In the genomic region with DNA sequence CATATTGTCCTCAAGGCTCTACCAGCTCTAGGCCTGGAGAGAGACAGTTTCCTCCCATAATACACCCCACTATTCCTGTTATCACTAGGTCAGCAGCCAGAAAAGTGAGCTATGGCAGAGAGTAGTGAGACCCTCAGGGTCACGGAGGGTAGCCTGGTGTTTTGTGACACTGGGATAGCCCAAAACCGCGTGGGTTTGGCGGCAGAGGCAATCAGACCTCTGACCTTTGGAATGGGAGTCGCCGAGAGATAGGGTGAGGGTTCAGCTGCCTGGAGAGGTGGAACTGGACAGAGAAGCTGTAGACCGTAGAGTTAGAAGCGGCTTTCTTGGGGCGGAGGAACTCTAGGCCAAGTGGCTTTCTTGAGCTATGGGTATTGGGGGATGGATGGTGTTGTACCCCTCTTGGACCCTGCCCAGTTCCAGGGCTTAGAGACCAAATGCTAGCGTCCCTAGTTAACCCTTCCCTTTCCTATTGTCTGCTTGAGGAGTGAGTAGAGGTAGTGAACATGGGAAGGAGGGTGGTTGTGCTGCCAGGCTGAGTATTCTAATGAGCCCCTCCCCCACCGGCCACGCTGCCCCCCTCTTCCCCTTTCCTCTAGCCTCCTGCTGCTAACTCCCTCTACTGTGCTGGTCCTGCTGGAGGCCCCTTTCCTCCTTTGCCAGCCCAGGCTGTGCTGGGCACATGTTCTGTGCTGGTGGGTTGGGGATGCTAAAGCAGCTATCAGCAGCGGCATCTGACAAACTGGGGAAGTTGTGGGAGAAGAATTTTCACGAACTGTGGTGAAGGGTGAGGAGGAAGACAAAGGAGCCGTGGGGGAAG, we compare ENCODE assay signal across 7 mouse cellular contexts.
DNase-seq lines count a peak whose midpoint lies in the region; ATAC-seq and TF ChIP-seq lines count a peak whose summit lies in the region.

No protein-coding gene starts in this region.

- peak overlapping the region; percentile 49; the same call in 1 of the 2 replicates for H3K4me3 ChIP-seq in spleen, adult 2 months (ENCODE audit: extremely low read depth, insufficient read depth, insufficient read length)
- peak overlapping the region; percentile 52 for H3K4me3 ChIP-seq in forebrain, embryonic 12.5 days (replicated peaks)
- peak overlapping the region; percentile 65 for H3K4me3 ChIP-seq in limb, embryonic 13.5 days
- peak overlapping the region; percentile 56 for H3K4me3 ChIP-seq in neural tube, embryonic 12.5 days
- no peak overlapping the region for H3K4me3 ChIP-seq in lung, adult 2 months (replicated peaks; ENCODE audit: extremely low read depth, low read depth, low read length)

- H3K27me3 ChIP-seq in spleen, adult 2 months (ENCODE audit: control insufficient read depth, insufficient read depth, low read length): no peaks in the 10 kb centered on the region
- no peaks in the 10 kb centered on the region for H3K27me3 ChIP-seq in forebrain, embryonic 12.5 days
- H3K27me3 ChIP-seq in limb, embryonic 13.5 days: no peaks in the 10 kb centered on the region
- H3K27me3 ChIP-seq in neural tube, embryonic 12.5 days (replicated peaks): no peaks in the 10 kb centered on the region

- TF ChIP-seq CTCF in spleen, adult 2 months (IDR thresholded peaks at IDR 0.05; ENCODE audit: extremely low read depth, insufficient read depth, insufficient read length, insufficient replicate concordance): no peak
- TF ChIP-seq CTCF in lung, adult 2 months (IDR thresholded peaks at IDR 0.05; ENCODE audit: insufficient read depth, low read length): no peak

- TF ChIP-seq POLR2A in spleen, adult 2 months (IDR thresholded peaks at IDR 0.05; ENCODE audit: low read depth, low read length): no peak
- TF ChIP-seq POLR2A in lung, adult 2 months (IDR thresholded peaks at IDR 0.05; ENCODE audit: borderline replicate concordance, extremely low read depth, low read depth, low read length): no peak

- H3K9me3 ChIP-seq in forebrain, embryonic 12.5 days: no peaks in the 10 kb centered on the region
- H3K9me3 ChIP-seq in limb, embryonic 13.5 days: no peaks in the 10 kb centered on the region
- H3K9me3 ChIP-seq in neural tube, embryonic 12.5 days: no peaks in the 10 kb centered on the region

- peak overlapping the region; percentile 38 for H3K27ac ChIP-seq in spleen, adult 2 months (ENCODE audit: insufficient read depth, low read length)
- peak overlapping the region; percentile 93 for H3K27ac ChIP-seq in forebrain, embryonic 12.5 days
- H3K27ac ChIP-seq in limb, embryonic 13.5 days: peak overlapping the region; percentile 95
- H3K27ac ChIP-seq in neural tube, embryonic 12.5 days: peak overlapping the region; percentile 71

- H3K4me1 ChIP-seq in spleen, adult 2 months (ENCODE audit: control insufficient read depth, insufficient read depth, insufficient read length): peaks cover 10% of the 10 kb centered on the region; the same call in 1 of the 2 replicates
- peaks cover 69% of the 10 kb centered on the region for H3K4me1 ChIP-seq in forebrain, embryonic 12.5 days
- peaks cover 62% of the 10 kb centered on the region for H3K4me1 ChIP-seq in limb, embryonic 13.5 days
- H3K4me1 ChIP-seq in neural tube, embryonic 12.5 days: peaks cover 46% of the 10 kb centered on the region
- H3K4me1 ChIP-seq in lung, adult 2 months (ENCODE audit: control insufficient read depth, insufficient read depth, low read length): peaks cover 14% of the 10 kb centered on the region

- H3K4me2 ChIP-seq in forebrain, embryonic 12.5 days: peak overlapping the region; percentile 78
- H3K4me2 ChIP-seq in limb, embryonic 13.5 days (replicated peaks): peak overlapping the region; percentile 86
- H3K4me2 ChIP-seq in neural tube, embryonic 12.5 days (replicated peaks): peak overlapping the region; percentile 73

- no peak for DNase-seq in spleen, adult 2 months (ENCODE audit: low read depth in 1 of 2, low spot score in 2 of 2)
- DNase-seq in spleen, adult 12 weeks (ENCODE audit: low spot score): no peak
- DNase-seq in urinary bladder, postnatal 14 days (ENCODE audit: low spot score): no peak
- no peak for DNase-seq in lung, adult 2 months

- peak; percentile 60 for ATAC-seq in forebrain, embryonic 12.5 days (ENCODE audit: low FRiP score)
- ATAC-seq in limb, embryonic 13.5 days (ENCODE audit: low FRiP score, low read depth): peak; percentile 20; the same call in 1 of the 2 replicates
- peak; percentile 55 for ATAC-seq in neural tube, embryonic 12.5 days (ENCODE audit: low FRiP score, low read depth)

- WGBS in spleen, adult 2 months: 25% methylated on average over 15 of the region's 15 CpGs
- 3% methylated on average over 15 of the region's 15 CpGs for WGBS in forebrain, embryonic 12.5 days
- WGBS in limb, embryonic 13.5 days: 2% methylated on average over 15 of the region's 15 CpGs
- WGBS in neural tube, embryonic 12.5 days: 3% methylated on average over 15 of the region's 15 CpGs
- 51% methylated on average over 15 of the region's 15 CpGs for WGBS in lung, adult 2 months

- peaks cover 20% of the 10 kb centered on the region for H3K36me3 ChIP-seq in spleen, adult 2 months (ENCODE audit: control insufficient read depth, insufficient read depth, low read length)
- H3K36me3 ChIP-seq in forebrain, embryonic 12.5 days (replicated peaks): peaks cover 28% of the 10 kb centered on the region
- H3K36me3 ChIP-seq in limb, embryonic 13.5 days: peaks cover 45% of the 10 kb centered on the region
- H3K36me3 ChIP-seq in neural tube, embryonic 12.5 days: peaks cover 27% of the 10 kb centered on the region

- H3K9ac ChIP-seq in forebrain, embryonic 12.5 days: peak overlapping the region; percentile 66
- H3K9ac ChIP-seq in limb, embryonic 13.5 days: peak overlapping the region; percentile 84
- H3K9ac ChIP-seq in neural tube, embryonic 12.5 days: peak overlapping the region; percentile 75

Comparison
In these comparisons a context has a peak if more than half of its experiments do, and no peak if none do; other contexts are left out.
1. H3K27ac ChIP-seq: peak in every context shown above with its lines; median percentile 95 in limb, embryonic 13.5 days; 93 in forebrain, embryonic 12.5 days; 71 in neural tube, embryonic 12.5 days; 38 in spleen, adult 2 months.